Mouse (Mus musculus): Measurements from ENCODE around the gene H2afy2.

DNA sequence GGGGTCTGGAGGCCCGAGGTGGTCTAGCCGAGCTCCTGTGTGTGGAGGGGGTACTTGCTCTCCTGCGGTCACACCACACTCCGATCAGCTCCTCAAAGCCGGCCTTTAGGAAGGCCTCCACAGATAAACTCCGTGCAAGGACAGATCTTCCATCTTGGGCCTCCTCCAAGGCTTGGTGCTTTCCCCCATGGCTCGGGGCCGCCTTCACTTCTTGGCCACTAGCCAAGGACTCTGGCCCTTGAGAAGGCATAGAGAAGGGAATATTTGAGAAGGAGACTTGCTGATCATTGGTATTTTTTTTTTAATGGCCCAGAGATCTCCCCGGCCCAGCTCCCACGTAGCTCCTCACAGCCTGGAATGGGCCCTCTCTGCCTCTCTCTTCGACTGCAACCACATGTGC lies 48.8 kb upstream of the H2afy2 start:
- no peak for TF ChIP-seq CTCF (IDR thresholded peaks at IDR 0.05; ENCODE audit: low read depth)
- TF ChIP-seq EP300 (IDR thresholded peaks at IDR 0.05; ENCODE audit: low read depth): no peak
